Mouse (Mus musculus) intestine, embryonic 15.5 days (tissue): ENCODE results near the gene Gclm. TPM values are rescaled to one million over a fixed set of nuclear protein-coding genes. Genes with fewer than 3 reads are reported as not detected.

ENCODE experiments used
- ATAC-seq: fragments of 200-750 bp; cut with Nextera tagmentation; 2 replicates; pipeline ENCODE4 v1.8.0; 2017; ENCODE audit warnings: moderate TSS enrichment, moderate library complexity
- H3K27ac ChIP-seq: fragments of 300-500 bp; sonication (generic); 2 replicates; pipeline ENCODE4 v1.5.1; 2015; ENCODE audit warnings: mild to moderate bottlenecking, inconsistent platforms
- H3K27me3 ChIP-seq: fragments of 300-500 bp; sonication (generic); replicated peaks from 2 replicates; pipeline ENCODE4 v1.6.1; 2015; ENCODE audit warnings: inconsistent platforms
- H3K36me3 ChIP-seq: fragments of 300-500 bp; sonication (generic); 2 replicates; pipeline ENCODE4 v1.6.1; 2015; ENCODE audit warnings: inconsistent platforms
- H3K4me1 ChIP-seq: fragments of 300-500 bp; sonication (generic); replicated peaks from 2 replicates; pipeline ENCODE4 v1.6.1; 2015; ENCODE audit warnings: inconsistent platforms
- H3K4me2 ChIP-seq: fragments of 300-500 bp; sonication (generic); replicated peaks from 2 replicates; pipeline ENCODE4 v1.6.1; 2015; ENCODE audit warnings: mild to moderate bottlenecking, inconsistent platforms
- H3K4me3 ChIP-seq: fragments of 300-500 bp; sonication (generic); replicated peaks from 2 replicates; pipeline ENCODE4 v1.5.1; 2015; ENCODE audit warnings: inconsistent platforms
- H3K9ac ChIP-seq: fragments of 300-500 bp; sonication (generic); 2 replicates; pipeline ENCODE4 v1.6.1; 2015; ENCODE audit warnings: inconsistent platforms
- H3K9me3 ChIP-seq: fragments of 300-500 bp; sonication (generic); 2 replicates; pipeline ENCODE4 v1.6.1; 2016; ENCODE audit warnings: inconsistent platforms
- WGBS: fragments of 180-500 bp; shearing (Covaris S2); methylation state at CpG from one replicate; pipeline ENCODE4 v1.1.7; 2015; 5-methylcytosine and 5-hydroxymethylcytosine counted together
- microRNA counts: library from miRNA; unstranded; fragments of <30 nt; microRNA quantifications from one replicate; lab custom pipeline; 2016
- polyA plus RNA-seq: library from polyadenylated mRNA; unstranded; fragments of >200 nt; fragmentation: Nextera tagmentation; extraction: Ambion mirVana; gene quantifications from 2 replicates; pipeline ENCODE4 v1.2.1, GENCODE M21; 2015

The Gclm gene
- polyA plus RNA-seq, 1 experiment from 2014 or later, result 97.7 TPM

GRCm38 (mm10) chr3:122300983-122301919 lies 55.9 kb downstream of the Gclm start:
- Histone ChIP-seq H3K9me3 (no peaks in the 10 kb centered on the region), H3K36me3 (no peaks in the 10 kb centered on the region), H3K4me2 (no peak overlapping the region), H3K4me1 (no peaks in the 10 kb centered on the region), H3K27me3 (no peaks in the 10 kb centered on the region), H3K27ac (no peak overlapping the region), H3K9ac (no peak overlapping the region), H3K4me3 (no peak overlapping the region)
- ATAC-seq, result no peak
- WGBS, result 58% methylated on average over 9 of the region's 9 CpGs

- H3K4me1 ChIP-seq, result no peaks in the 10 kb centered on the region
- no peak overlapping the region for H3K4me2 ChIP-seq
- ATAC-seq, result no peak
- WGBS, result 86% methylated on average over 4 of the region's 4 CpGs
- H3K27me3 ChIP-seq, result no peaks in the 10 kb centered on the region
- no peaks in the 10 kb centered on the region for H3K9me3 ChIP-seq
- no peak overlapping the region for H3K4me3 ChIP-seq
- no peak overlapping the region for H3K27ac ChIP-seq
- no peaks in the 10 kb centered on the region for H3K36me3 ChIP-seq
- no peak overlapping the region for H3K9ac ChIP-seq
Observed at GRCm38 (mm10) chr3:122304560-122304959, 59.2 kb downstream of the Gclm start.

GRCm38 (mm10) chr3:122307894-122308671 lies 62.7 kb downstream of the Gclm start:
- no peaks in the 10 kb centered on the region for H3K9me3 ChIP-seq
- no peak overlapping the region for H3K9ac ChIP-seq
- no peak for ATAC-seq
- no peaks in the 10 kb centered on the region for H3K27me3 ChIP-seq
- 0 out of 2 replicates have a peak, but pooled peaks cover 3% of the 10 kb centered on the region for H3K4me1 ChIP-seq
- H3K4me2 ChIP-seq, result no peak overlapping the region
- no peaks in the 10 kb centered on the region for H3K36me3 ChIP-seq
- WGBS, result 46% methylated on average over 4 of the region's 4 CpGs
- no peak overlapping the region for H3K4me3 ChIP-seq
- H3K27ac ChIP-seq, result no peak overlapping the region

GRCm38 (mm10) chr3:122308981-122309380 lies 63.6 kb downstream of the Gclm start:
- H3K36me3 ChIP-seq, result no peaks in the 10 kb centered on the region
- no peak overlapping the region for H3K4me3 ChIP-seq
- H3K9ac ChIP-seq, result no peak overlapping the region
- H3K27me3 ChIP-seq, result no peaks in the 10 kb centered on the region
- no peak for ATAC-seq
- H3K9me3 ChIP-seq, result no peaks in the 10 kb centered on the region
- H3K27ac ChIP-seq, result no peak overlapping the region
- no peak overlapping the region for H3K4me2 ChIP-seq
- 33% methylated on average over 6 of the region's 6 CpGs for WGBS
- H3K4me1 ChIP-seq, result peaks cover 6% of the 10 kb centered on the region

- H3K4me1 ChIP-seq, result peaks cover 12% of the 10 kb centered on the region
- no peak overlapping the region for H3K4me2 ChIP-seq
- H3K9ac ChIP-seq, result no peak overlapping the region
- no peak overlapping the region for H3K4me3 ChIP-seq
- no peaks in the 10 kb centered on the region for H3K9me3 ChIP-seq
- no peak overlapping the region for H3K27ac ChIP-seq
- 25% methylated on average over 2 of the region's 2 CpGs for WGBS
- no peaks in the 10 kb centered on the region for H3K36me3 ChIP-seq
- peak; percentile 31; the same call in 1 of the 2 replicates for ATAC-seq
- no peaks in the 10 kb centered on the region for H3K27me3 ChIP-seq
Observed at GRCm38 (mm10) chr3:122312078-122312477, 66.7 kb downstream of the Gclm start.

- Histone ChIP-seq H3K4me1 (peaks cover 12% of the 10 kb centered on the region), H3K36me3 (no peaks in the 10 kb centered on the region), H3K9me3 (no peaks in the 10 kb centered on the region), H3K4me2 (peak overlapping the region; percentile 39), H3K27ac (peak overlapping the region; percentile 76), H3K27me3 (no peaks in the 10 kb centered on the region), H3K4me3 (no peak overlapping the region), H3K9ac (no peak overlapping the region)
- peak; percentile 91 for ATAC-seq
- WGBS, result 49% methylated on average over 10 of the region's 10 CpGs
Observed at GRCm38 (mm10) chr3:122312936-122313629, 67.7 kb downstream of the Gclm start.

- H3K27ac ChIP-seq, result peak overlapping the region; percentile 76
- H3K4me1 ChIP-seq, result peaks cover 12% of the 10 kb centered on the region
- no peaks in the 10 kb centered on the region for H3K9me3 ChIP-seq
- WGBS, result 47% methylated on average over 7 of the region's 7 CpGs
- no peaks in the 10 kb centered on the region for H3K36me3 ChIP-seq
- H3K27me3 ChIP-seq, result no peaks in the 10 kb centered on the region
- peak; percentile 39 for ATAC-seq
- no peak overlapping the region for H3K4me3 ChIP-seq
- H3K9ac ChIP-seq, result no peak overlapping the region
- H3K4me2 ChIP-seq, result peak overlapping the region; percentile 9; the same call in 1 of the 2 replicates
Observed at GRCm38 (mm10) chr3:122313936-122314335, 68.6 kb downstream of the Gclm start.

- no peak overlapping the region for H3K9ac ChIP-seq
- 18% methylated on average over 11 of the region's 11 CpGs for WGBS
- peak overlapping the region; percentile 41 for H3K4me2 ChIP-seq
- no peaks in the 10 kb centered on the region for H3K27me3 ChIP-seq
- H3K9me3 ChIP-seq, result no peaks in the 10 kb centered on the region
- H3K4me1 ChIP-seq, result peaks cover 12% of the 10 kb centered on the region
- no peak for ATAC-seq
- H3K36me3 ChIP-seq, result no peaks in the 10 kb centered on the region
- no peak overlapping the region for H3K4me3 ChIP-seq
- no peak overlapping the region for H3K27ac ChIP-seq
Observed at GRCm38 (mm10) chr3:122316621-122317020, 71.3 kb downstream of the Gclm start.

GRCm38 (mm10) chr3:122317339-122317738 lies 72.0 kb downstream of the Gclm start:
- ATAC-seq, result no peak
- H3K9me3 ChIP-seq, result no peaks in the 10 kb centered on the region
- H3K27ac ChIP-seq, result no peak overlapping the region
- WGBS, result 91% methylated on average over 6 of the region's 6 CpGs
- no peaks in the 10 kb centered on the region for H3K36me3 ChIP-seq
- H3K4me3 ChIP-seq, result no peak overlapping the region
- no peak overlapping the region for H3K4me2 ChIP-seq
- H3K27me3 ChIP-seq, result no peaks in the 10 kb centered on the region
- H3K9ac ChIP-seq, result no peak overlapping the region
- peaks cover 12% of the 10 kb centered on the region for H3K4me1 ChIP-seq

MicroRNAs within 50 kb of the gene (microRNA counts, 519-probe panel; counts per million panel counts)
- 1,957 counts per million, percentile 43 among the panel's probes with 10 or more counts for microRNA mmu-miR-760 (lab: Ali Mortazavi, UCI)

Other genes starting within 250 kb of the Gclm start
- 0.86 and 1.1 TPM in 2 replicates for gene Abca4, start 201.1 kb upstream of the Gclm start, polyA plus RNA-seq
- 68.3 and 77.4 TPM in 2 replicates for gene Dnttip2, start 28.8 kb downstream of the Gclm start, polyA plus RNA-seq
- gene Bcar3, start 48.6 kb downstream of the Gclm start, polyA plus RNA-seq, result 21.5 and 23.4 TPM in 2 replicates